Mouse (Mus musculus) heart, postnatal 36 days (tissue): ENCODE measurements around the gene Nanos1. TPM values are rescaled to one million over a fixed set of nuclear protein-coding genes. Genes with fewer than 3 reads are reported as not detected.

Experiments used
- DNase-seq, 2 experiments: peaks; one replicate each; pipeline ENCODE4 v3.0.0; 2021 to 2022
- intact Hi-C: fragments of 180-260 bp; cut with DNase I; formaldehyde crosslinking; loops from one replicate; pipeline ENCODE4 v1.15.1; 2025
- microRNA-seq, 2 experiments: library from miRNA; unstranded; fragments of <30 nt; microRNA quantifications; one replicate each; pipeline ENCODE4 v1.2.0; 2021; ENCODE audit warnings: borderline number of aligned reads in 2 of 2
- total RNA-seq, 2 experiments: library from RNA; stranded (reverse); gene quantifications; 2 replicates each; pipeline ENCODE4 v1.2.3; 2021

Nanos1 gene
- total RNA-seq, 2 experiments from 2014 or later: 0.16 to 0.25 TPM

GRCm38 (mm10) chr19:60788214-60788960, 32.6 kb downstream of the Nanos1 start:
- intact Hi-C loops: no loop called here

DNA sequence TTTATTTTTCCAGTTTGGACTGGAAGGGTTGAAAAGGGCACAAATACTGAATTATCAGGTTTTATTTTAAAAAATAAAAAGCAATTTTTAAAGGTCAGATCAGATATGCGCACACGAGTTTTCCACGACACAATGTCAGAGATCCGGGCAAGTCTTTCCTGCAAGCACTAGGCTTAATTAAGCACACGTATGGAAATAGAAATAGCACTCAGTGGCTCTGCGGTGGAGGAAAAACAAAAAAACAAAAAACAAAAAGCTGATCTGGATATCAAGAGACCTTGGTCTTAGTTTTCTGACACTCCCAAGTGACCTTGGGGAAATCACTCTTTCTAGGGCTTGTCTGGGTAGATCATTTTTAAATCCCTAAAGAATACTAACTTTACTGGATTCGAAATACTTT, 33.7 kb downstream of the Nanos1 start:
- intact Hi-C loops: no loop called here

More at GRCm38 (mm10) chr19:60788214-60788960, 32.6 kb downstream of the Nanos1 start:
- DNase-seq: no peak

DNA sequence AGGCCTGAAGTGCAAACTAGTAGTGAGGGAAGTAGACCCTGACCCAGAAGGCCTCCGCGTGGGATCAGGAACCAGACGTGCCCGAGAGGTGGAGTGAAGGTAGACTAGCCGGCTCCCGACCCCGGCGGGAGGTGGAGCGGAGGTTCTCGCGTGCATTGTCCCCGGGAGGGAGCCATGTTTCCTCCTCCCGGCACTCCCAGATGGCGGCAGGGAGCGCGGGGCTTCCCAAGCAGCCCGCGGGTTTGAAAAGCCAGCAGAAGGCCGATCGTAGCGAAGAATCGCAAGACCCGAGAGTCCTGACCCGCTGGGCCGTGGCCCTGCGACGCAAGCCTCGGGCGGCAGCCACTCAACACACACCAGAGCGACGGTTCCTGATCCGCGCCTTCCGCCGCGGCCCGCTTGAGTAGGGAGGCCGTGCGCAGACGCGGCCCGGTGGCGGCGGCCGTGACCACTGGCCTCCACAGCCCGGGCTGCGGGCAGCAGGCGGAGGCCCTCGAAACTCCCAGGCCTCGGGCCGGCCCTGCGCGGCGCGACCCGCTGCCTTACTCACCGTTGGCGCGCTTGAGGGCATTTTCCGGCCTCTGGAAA, 34.2 kb downstream of the Nanos1 start:
- peak; percentile 45 to 71 for DNase-seq
- intact Hi-C loops: loop anchor here (2.0 kb wide), 1 partner anchor 21 kb away; the partner anchor contains the start of gene Fam45a

More for the DNA sequence above, 33.7 kb downstream of the Nanos1 start:
- DNase-seq: no peak

DNA sequence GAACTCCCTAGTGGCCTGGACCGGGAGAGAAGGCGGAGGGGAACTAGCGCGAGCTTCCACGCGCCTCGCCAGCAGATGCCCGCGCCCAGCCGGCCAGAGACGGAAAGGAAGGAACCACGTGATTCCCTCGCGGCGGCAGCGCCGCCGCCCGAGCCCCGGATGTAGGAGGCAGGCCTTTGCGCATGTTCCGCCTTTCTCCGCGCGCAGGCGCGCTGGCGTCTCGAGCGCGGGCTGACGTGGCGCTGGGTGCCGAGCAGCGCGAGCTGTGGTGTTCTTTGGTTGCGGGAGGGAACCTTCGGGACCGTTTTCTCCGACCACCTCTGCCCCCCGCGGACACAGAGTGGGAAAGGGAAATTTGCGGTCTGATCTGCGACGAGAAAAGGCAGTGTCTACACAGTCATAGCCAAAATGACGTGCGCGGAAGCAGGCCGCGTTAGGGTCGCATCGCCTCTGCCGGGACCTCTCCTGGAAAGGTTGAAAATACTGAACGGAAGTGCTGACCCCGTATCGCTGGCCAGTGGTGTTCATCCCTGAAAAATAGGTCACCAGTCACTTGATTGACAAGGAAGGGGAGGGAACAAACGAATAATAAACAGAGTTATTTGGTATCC, 34.9 kb downstream of the Nanos1 start, which contains the start of gene Eif3a:
Eif3a (minus strand) TSS at position 108 of the 611 bp plus-strand sequence.
- peak; percentile 93 to 96 for DNase-seq
- intact Hi-C loops: loop anchor here (2.0 kb wide), 1 partner anchor 20 kb away; the partner anchor contains the start of gene Fam45a

DNA sequence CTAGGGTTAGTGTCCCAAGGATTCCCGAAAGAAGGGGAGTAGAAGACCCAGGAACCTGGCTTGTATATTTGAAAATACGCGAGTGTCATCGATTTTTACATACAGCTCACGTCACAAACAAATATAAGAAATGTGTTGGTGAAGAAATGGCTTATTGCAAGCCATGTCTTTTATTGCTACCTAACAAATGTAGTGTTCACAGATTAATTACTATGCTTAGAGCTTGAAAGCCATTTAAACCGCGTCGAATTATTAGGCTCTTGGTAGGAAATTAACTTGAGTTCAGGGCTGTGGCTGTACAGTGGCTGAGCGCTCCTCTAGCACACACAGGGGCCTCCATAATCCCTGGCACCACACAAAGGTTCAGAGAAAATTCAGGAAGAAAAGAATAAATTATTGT, 35.4 kb downstream of the Nanos1 start:
- intact Hi-C loops: loop anchor here (2.0 kb wide), 1 partner anchor 20 kb away; the partner anchor contains the start of gene Fam45a
- no peak for DNase-seq

- intact Hi-C loops: no loop called here
- no peak for DNase-seq
These were observed 37.5 kb downstream of the Nanos1 start for GRCm38 (mm10) chr19:60793170-60793707.

DNA sequence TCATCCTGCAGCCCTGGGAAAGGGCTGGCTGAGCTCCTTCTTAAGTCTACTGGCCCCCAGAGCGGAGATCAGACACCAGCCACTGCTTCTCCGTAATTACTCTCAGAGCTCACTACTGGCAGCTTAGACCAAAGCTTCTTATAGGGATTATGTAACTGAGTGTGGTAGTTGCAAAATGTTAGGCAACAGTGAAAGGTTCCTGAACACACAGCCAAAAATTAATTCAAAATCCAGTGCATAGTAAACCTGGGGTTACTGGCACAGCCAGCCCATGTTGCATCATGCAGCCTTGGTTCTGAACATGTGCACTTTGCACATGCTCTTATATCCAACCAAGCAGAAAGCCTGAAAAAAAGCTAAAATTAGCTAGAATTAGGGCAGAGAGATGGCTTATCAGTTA, 39.5 kb downstream of the Nanos1 start:
- intact Hi-C loops: no loop called here
- no peak for DNase-seq

DNA sequence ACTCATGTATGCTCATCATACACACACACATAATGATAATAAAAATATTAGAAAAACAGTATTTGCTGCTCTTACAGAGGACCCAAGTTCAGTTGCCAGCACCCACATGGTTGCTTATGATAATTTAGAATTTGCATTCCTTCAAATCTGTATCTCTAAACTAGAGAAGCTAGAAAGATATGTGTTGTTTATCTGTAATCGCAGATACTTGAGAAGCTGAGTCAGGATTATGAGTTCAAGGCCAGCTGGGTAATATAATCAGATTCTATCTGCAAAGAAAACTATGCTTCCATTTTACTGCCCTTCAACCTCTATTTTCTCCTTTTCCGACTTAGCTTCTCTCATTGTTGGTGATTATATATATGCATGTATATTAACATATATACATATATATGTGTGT, 41.6 kb downstream of the Nanos1 start:
- intact Hi-C loops: no loop called here
- DNase-seq: no peak

- no peak for DNase-seq
- intact Hi-C loops: no loop called here
These were observed 44.2 kb downstream of the Nanos1 start for GRCm38 (mm10) chr19:60799867-60800569.

DNA sequence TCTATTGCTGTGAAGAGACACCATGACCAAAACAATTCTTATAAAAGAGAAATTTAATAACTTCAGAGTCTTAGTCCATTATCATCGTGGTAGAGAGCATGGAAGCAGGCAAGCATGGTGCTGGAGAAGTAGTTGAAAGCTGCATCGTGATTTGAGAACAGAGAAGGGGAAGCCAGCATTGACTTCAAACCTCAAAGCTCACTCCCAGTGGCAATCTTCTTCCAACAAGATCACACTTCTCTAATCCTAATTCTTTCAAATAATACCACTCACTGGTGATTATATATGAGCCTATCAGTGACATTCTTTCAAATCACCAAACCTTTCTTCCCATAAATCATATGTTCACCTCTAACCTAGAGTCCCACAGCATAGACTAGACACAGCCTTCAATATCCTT, 49.1 kb downstream of the Nanos1 start:
- DNase-seq: no peak
- intact Hi-C loops: no loop called here

Small RNAs within 50 kb of the gene (microRNA-seq; reads per million reads assigned to microRNA genes)
- 0 reads per million in 2 experiments for gene mmu-mir-3084-1

Other genes with a start within 250 kb of the Nanos1 start
- gene Cacul1, start 175.0 kb upstream of the Nanos1 start, total RNA-seq: 10 to 100 TPM; 25.7 to 28.0 TPM
- 100 to 1,000 TPM; 104 to 107 TPM for gene Eif3a, start 34.7 kb downstream of the Nanos1 start, total RNA-seq
- gene Fam45a, start 55.6 kb downstream of the Nanos1 start, total RNA-seq: 10 to 100 TPM; 12.5 to 15.6 TPM
- 1 to 10 TPM; 7.2 TPM for gene Sfxn4, start 105.5 kb downstream of the Nanos1 start, total RNA-seq
- gene Prdx3, start 118.6 kb downstream of the Nanos1 start, total RNA-seq: 100 to 1,000 TPM; 377 to 409 TPM
- gene Grk5, start 133.8 kb downstream of the Nanos1 start, total RNA-seq: 10 to 100 TPM; 20.9 to 29.6 TPM